Comparison of ENCODE assay signal across 28 mouse cellular contexts in genomic region chr1:170741497-170742246, GRCm38 (mm10).
DNase-seq lines count a peak whose midpoint lies in the region; ATAC-seq and TF ChIP-seq lines count a peak whose summit lies in the region.
"Had no signal": no experiment of that assay in that cellular context is flagged by ENCODE, and none has a peak within 500 bp of the region (broad histone marks: within the 10 kb centered on the region; RNA-seq: fewer than 3 reads in every experiment).

No protein-coding gene starts in this region.

- H3K9ac ChIP-seq in neural tube, embryonic 14.5 days (replicated peaks; ENCODE audit: low read depth, low read length), result no peak overlapping the region
- no peak overlapping the region for H3K9ac ChIP-seq in liver, postnatal 0 days (replicated peaks)
- H3K9ac ChIP-seq: forebrain, embryonic 12.5 days; forebrain, postnatal 0 days; hindbrain, embryonic 12.5 days; limb, embryonic 15.5 days; liver, embryonic 14.5 days; lung, embryonic 14.5 days; midbrain, embryonic 12.5 days had no signal

- no peak for TF ChIP-seq CTCF in liver, postnatal 0 days (IDR thresholded peaks at IDR 0.05; ENCODE audit: low read depth)

- no peak for TF ChIP-seq EP300 in liver, postnatal 0 days (IDR thresholded peaks at IDR 0.05; ENCODE audit: low read depth)

- no peaks in the 10 kb centered on the region for H3K4me1 ChIP-seq in neural tube, embryonic 14.5 days (ENCODE audit: control insufficient read depth, insufficient read depth, low read length)
- H3K4me1 ChIP-seq in liver, postnatal 0 days (ENCODE audit: insufficient read depth), result no peaks in the 10 kb centered on the region
- H3K4me1 ChIP-seq: forebrain, embryonic 12.5 days; hindbrain, embryonic 12.5 days; limb, embryonic 10.5 days; limb, embryonic 15.5 days; midbrain, embryonic 12.5 days had no signal

- 59% methylated on average over 5 of the region's 5 CpGs for WGBS in neural tube, embryonic 14.5 days
- WGBS in liver, postnatal 0 days (ENCODE audit: insufficient replicate concordance), result 83% methylated on average over 5 of the region's 5 CpGs

- no peak overlapping the region for H3K27ac ChIP-seq in neural tube, embryonic 14.5 days (ENCODE audit: low read depth, low read length)
- no peak overlapping the region for H3K27ac ChIP-seq in liver, postnatal 0 days (ENCODE audit: low read depth)
- H3K27ac ChIP-seq: forebrain, embryonic 12.5 days; hindbrain, embryonic 12.5 days; limb, embryonic 10.5 days; limb, embryonic 15.5 days; liver, embryonic 14.5 days; midbrain, embryonic 12.5 days had no signal

- DNase-seq in frontal cortex, postnatal 10 days (ENCODE audit: low spot score in 2 of 2), result no peak
- DNase-seq in neural tube, embryonic 10.5 days (ENCODE audit: extremely low spot score, low spot score), result no peak
- peak; percentile 13 for DNase-seq in mesoderm, embryonic 11.5 days (ENCODE audit: low read depth, low spot score)
- DNase-seq in liver, postnatal 0 days, result no peak
- DNase-seq: adrenal gland, adult 8-10 months; cerebellum, adult 11-12 months; cerebellum, postnatal 10 days; forebrain, postnatal 0 days; gastrocnemius, postnatal 25 days; heart, adult 18-20 months; heart, postnatal 36 days; kidney, postnatal 25 days; lung, embryonic 14.5 days; right cerebral cortex, adult 18-20 months; spleen, adult 18-20 months; thymus, postnatal 14 days had no signal

- no peak overlapping the region for H3K4me2 ChIP-seq in neural tube, embryonic 14.5 days (ENCODE audit: low read depth, low read length)
- no peak overlapping the region for H3K4me2 ChIP-seq in liver, postnatal 0 days (ENCODE audit: low read depth, low read length)
- H3K4me2 ChIP-seq: forebrain, embryonic 12.5 days; heart, embryonic 11.5 days; hindbrain, embryonic 12.5 days; limb, embryonic 15.5 days; lung, embryonic 14.5 days; midbrain, embryonic 12.5 days had no signal

- H3K9me3 ChIP-seq in neural tube, embryonic 14.5 days (ENCODE audit: control insufficient read depth, low read length), result no peaks in the 10 kb centered on the region
- H3K9me3 ChIP-seq in liver, postnatal 0 days (ENCODE audit: low read length), result no peaks in the 10 kb centered on the region
- H3K9me3 ChIP-seq: forebrain, embryonic 12.5 days; hindbrain, embryonic 12.5 days; limb, embryonic 10.5 days; limb, embryonic 15.5 days; midbrain, embryonic 12.5 days had no signal

- H3K36me3 ChIP-seq in neural tube, embryonic 14.5 days (ENCODE audit: control insufficient read depth, insufficient read depth, low read length), result no peaks in the 10 kb centered on the region
- H3K36me3 ChIP-seq in liver, postnatal 0 days (replicated peaks; ENCODE audit: insufficient read depth, low read length), result peaks cover 12% of the 10 kb centered on the region
- H3K36me3 ChIP-seq: forebrain, embryonic 12.5 days; hindbrain, embryonic 12.5 days; limb, embryonic 10.5 days; limb, embryonic 15.5 days had no signal

- no peak overlapping the region for H3K4me3 ChIP-seq in neural tube, embryonic 14.5 days (ENCODE audit: low read depth, low read length)
- no peak overlapping the region for H3K4me3 ChIP-seq in liver, postnatal 0 days (ENCODE audit: low read depth, low read length)
- H3K4me3 ChIP-seq: forebrain, embryonic 12.5 days; hindbrain, embryonic 12.5 days; limb, embryonic 10.5 days; limb, embryonic 15.5 days; midbrain, embryonic 12.5 days had no signal

- peak; percentile 60 for ATAC-seq in frontal cortex, adult (ENCODE audit: low TSS enrichment)
- peak; percentile 14; the same call in 1 of the 2 replicates for ATAC-seq in neural tube, embryonic 14.5 days (ENCODE audit: low read depth)
- ATAC-seq in cerebellum, adult (ENCODE audit: insufficient number of reproducible peaks, low FRiP score, low TSS enrichment), result no peak
- no peak for ATAC-seq in liver, postnatal 0 days
- ATAC-seq: CD4-positive, CD25-positive, alpha-beta regulatory T cell, adult 4 months; forebrain, postnatal 0 days; intestine, postnatal 0 days had no signal

- H3K27me3 ChIP-seq in neural tube, embryonic 14.5 days (ENCODE audit: control insufficient read depth, insufficient read depth, low read length), result no peaks in the 10 kb centered on the region
- no peaks in the 10 kb centered on the region for H3K27me3 ChIP-seq in liver, postnatal 0 days (ENCODE audit: insufficient read depth, low read length)
- H3K27me3 ChIP-seq: forebrain, embryonic 12.5 days; hindbrain, embryonic 12.5 days; limb, embryonic 15.5 days; midbrain, embryonic 12.5 days had no signal

Comparison
In these comparisons a context has a peak if more than half of its experiments do, and no peak if none do; other contexts are left out.
1. ATAC-seq: peak in frontal cortex, adult (single experiment) and neural tube, embryonic 14.5 days (single experiment); none in cerebellum, adult (single experiment) and liver, postnatal 0 days (single experiment).